Mouse (Mus musculus) intestine, embryonic 15.5 days (tissue): Measurements from ENCODE around the gene Pecr. TPM values are rescaled to one million over a fixed set of nuclear protein-coding genes. Genes with fewer than 3 reads are reported as not detected.

ENCODE experiments used
- ATAC-seq: fragments of 200-750 bp; cut with Nextera tagmentation; 2 replicates; pipeline ENCODE4 v1.8.0; 2017; ENCODE audit warnings: moderate TSS enrichment, moderate library complexity
- H3K27ac ChIP-seq: fragments of 300-500 bp; sonication (generic); 2 replicates; pipeline ENCODE4 v1.5.1; 2015; ENCODE audit warnings: mild to moderate bottlenecking, inconsistent platforms
- H3K27me3 ChIP-seq: fragments of 300-500 bp; sonication (generic); replicated peaks from 2 replicates; pipeline ENCODE4 v1.6.1; 2015; ENCODE audit warnings: inconsistent platforms
- H3K36me3 ChIP-seq: fragments of 300-500 bp; sonication (generic); 2 replicates; pipeline ENCODE4 v1.6.1; 2015; ENCODE audit warnings: inconsistent platforms
- H3K4me1 ChIP-seq: fragments of 300-500 bp; sonication (generic); replicated peaks from 2 replicates; pipeline ENCODE4 v1.6.1; 2015; ENCODE audit warnings: inconsistent platforms
- H3K4me2 ChIP-seq: fragments of 300-500 bp; sonication (generic); replicated peaks from 2 replicates; pipeline ENCODE4 v1.6.1; 2015; ENCODE audit warnings: mild to moderate bottlenecking, inconsistent platforms
- H3K4me3 ChIP-seq: fragments of 300-500 bp; sonication (generic); replicated peaks from 2 replicates; pipeline ENCODE4 v1.5.1; 2015; ENCODE audit warnings: inconsistent platforms
- H3K9ac ChIP-seq: fragments of 300-500 bp; sonication (generic); 2 replicates; pipeline ENCODE4 v1.6.1; 2015; ENCODE audit warnings: inconsistent platforms
- H3K9me3 ChIP-seq: fragments of 300-500 bp; sonication (generic); 2 replicates; pipeline ENCODE4 v1.6.1; 2016; ENCODE audit warnings: inconsistent platforms
- WGBS: fragments of 180-500 bp; shearing (Covaris S2); methylation state at CpG from one replicate; pipeline ENCODE4 v1.1.7; 2015; 5-methylcytosine and 5-hydroxymethylcytosine counted together
- polyA plus RNA-seq: library from polyadenylated mRNA; unstranded; fragments of >200 nt; fragmentation: Nextera tagmentation; extraction: Ambion mirVana; gene quantifications from 2 replicates; pipeline ENCODE4 v1.2.1, GENCODE M21; 2015

The Pecr gene
- polyA plus RNA-seq, 1 experiment from 2014 or later: 57.7 TPM

DNA sequence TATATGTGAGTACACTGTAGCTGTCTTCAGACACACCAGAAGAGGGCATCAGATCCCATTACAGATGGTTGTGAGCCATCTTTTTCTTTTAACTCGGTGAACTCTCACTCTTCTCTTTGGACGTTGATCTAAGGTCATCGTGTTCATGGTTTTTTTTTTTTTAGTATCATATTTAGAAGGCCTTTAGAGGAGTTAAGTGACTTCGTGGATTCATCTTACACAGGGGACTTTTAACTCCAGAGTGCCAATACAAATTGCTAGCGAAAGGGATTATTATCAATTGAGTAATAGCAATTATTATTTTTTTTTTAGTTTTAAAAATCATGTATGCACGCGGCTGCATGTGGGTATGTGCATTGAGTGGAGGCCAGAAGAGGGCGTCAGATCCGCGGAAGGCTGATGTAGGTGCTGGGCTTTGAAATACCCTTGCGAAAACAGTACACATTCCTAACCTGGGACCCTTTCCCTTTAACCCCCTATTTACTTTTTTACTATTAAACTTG lies 22.6 kb upstream of the Pecr start:
- H3K9me3 ChIP-seq: no peaks in the 10 kb centered on the region
- H3K27ac ChIP-seq: peak overlapping the region; percentile 81
- H3K27me3 ChIP-seq: no peaks in the 10 kb centered on the region
- ATAC-seq: peak; percentile 87
- H3K4me3 ChIP-seq: peak overlapping the region; percentile 58
- H3K4me2 ChIP-seq: peak overlapping the region; percentile 69
- no peaks in the 10 kb centered on the region for H3K36me3 ChIP-seq
- H3K4me1 ChIP-seq: no peaks in the 10 kb centered on the region
- H3K9ac ChIP-seq: no peak overlapping the region
- WGBS: 4% methylated on average over 11 of the region's 11 CpGs

DNA sequence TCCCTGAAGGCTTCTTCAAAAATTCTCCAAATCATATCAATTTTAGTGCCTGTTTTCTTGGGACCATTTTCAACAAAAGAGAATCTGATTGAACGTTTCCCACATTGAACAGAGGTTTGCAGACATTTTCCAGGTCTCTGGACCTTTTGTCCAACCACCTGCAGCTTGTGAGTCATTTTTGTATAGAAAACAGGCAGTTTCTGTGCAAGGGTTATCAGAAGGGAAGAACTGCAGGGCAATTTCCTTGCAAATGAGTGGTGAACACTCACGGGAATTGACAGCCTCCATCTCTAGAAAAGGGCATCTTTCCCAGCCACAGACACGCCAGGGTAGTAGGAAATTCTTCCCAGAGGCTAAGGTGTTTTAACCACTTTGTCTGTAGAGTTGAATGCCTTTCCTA lies 22.1 kb upstream of the Pecr start:
- WGBS: 62% methylated on average over 3 of the region's 3 CpGs
- ATAC-seq: no peak
- H3K4me2 ChIP-seq: no peak overlapping the region; the same call in 1 of the 2 replicates

DNA sequence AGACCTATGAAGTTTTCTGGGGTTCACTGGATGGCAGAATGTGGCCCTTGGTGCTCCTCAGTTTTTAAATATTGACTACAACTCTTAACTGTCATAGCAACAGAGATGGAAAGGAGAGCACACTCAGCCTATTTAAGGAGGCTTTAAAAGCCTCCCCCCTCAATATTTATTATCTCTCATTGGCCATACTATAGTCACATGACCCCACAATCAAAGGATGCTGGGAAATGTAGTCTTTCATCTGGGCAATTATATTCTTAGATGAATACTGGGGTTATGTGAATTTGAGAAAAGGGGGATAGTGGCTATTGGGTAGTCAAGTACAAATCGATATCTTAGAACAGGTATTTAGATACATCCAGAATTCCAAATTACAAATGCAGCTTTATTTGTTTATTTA lies 17.7 kb upstream of the Pecr start:
- no peaks in the 10 kb centered on the region for H3K9me3 ChIP-seq
- H3K27me3 ChIP-seq: no peaks in the 10 kb centered on the region
- WGBS: 90% methylated on average over 1 of the region's 1 CpGs
- no peak for ATAC-seq
- H3K36me3 ChIP-seq: no peaks in the 10 kb centered on the region
- H3K27ac ChIP-seq: no peak overlapping the region
- no peak overlapping the region for H3K4me3 ChIP-seq
- no peak overlapping the region for H3K4me2 ChIP-seq
- H3K4me1 ChIP-seq: no peaks in the 10 kb centered on the region
- no peak overlapping the region for H3K9ac ChIP-seq

More for the DNA sequence above, 22.1 kb upstream of the Pecr start:
- no peaks in the 10 kb centered on the region for H3K36me3 ChIP-seq
- H3K4me1 ChIP-seq: no peaks in the 10 kb centered on the region
- H3K4me3 ChIP-seq: no peak overlapping the region
- H3K9me3 ChIP-seq: no peaks in the 10 kb centered on the region
- no peak overlapping the region for H3K27ac ChIP-seq
- H3K27me3 ChIP-seq: no peaks in the 10 kb centered on the region
- H3K9ac ChIP-seq: no peak overlapping the region

DNA sequence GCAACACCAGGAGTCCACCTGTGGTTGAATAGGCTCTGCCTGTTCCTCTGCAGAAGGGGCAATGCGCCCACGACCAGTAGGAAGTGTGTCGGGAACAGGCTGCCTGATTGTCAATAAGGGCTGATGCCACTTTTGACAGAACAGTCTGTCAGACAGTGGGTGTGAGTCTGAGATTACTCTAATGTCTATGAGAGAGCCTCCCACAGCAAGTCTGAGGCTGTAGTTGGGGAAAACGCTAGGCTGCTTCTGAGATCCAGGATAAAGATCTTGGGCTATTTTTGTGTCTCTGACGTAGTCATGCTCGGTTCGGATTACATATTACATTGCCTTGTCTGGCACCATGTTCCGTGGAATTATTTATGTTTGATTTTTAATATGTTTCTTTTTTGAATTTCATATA lies 11.6 kb upstream of the Pecr start:
- Histone ChIP-seq H3K27ac (no peak overlapping the region), H3K9me3 (no peaks in the 10 kb centered on the region), H3K4me3 (no peak overlapping the region), H3K9ac (no peak overlapping the region), H3K27me3 (no peaks in the 10 kb centered on the region), H3K36me3 (no peaks in the 10 kb centered on the region), H3K4me1 (no peaks in the 10 kb centered on the region), H3K4me2 (no peak overlapping the region)
- 83% methylated on average over 8 of the region's 8 CpGs for WGBS
- no peak for ATAC-seq

DNA sequence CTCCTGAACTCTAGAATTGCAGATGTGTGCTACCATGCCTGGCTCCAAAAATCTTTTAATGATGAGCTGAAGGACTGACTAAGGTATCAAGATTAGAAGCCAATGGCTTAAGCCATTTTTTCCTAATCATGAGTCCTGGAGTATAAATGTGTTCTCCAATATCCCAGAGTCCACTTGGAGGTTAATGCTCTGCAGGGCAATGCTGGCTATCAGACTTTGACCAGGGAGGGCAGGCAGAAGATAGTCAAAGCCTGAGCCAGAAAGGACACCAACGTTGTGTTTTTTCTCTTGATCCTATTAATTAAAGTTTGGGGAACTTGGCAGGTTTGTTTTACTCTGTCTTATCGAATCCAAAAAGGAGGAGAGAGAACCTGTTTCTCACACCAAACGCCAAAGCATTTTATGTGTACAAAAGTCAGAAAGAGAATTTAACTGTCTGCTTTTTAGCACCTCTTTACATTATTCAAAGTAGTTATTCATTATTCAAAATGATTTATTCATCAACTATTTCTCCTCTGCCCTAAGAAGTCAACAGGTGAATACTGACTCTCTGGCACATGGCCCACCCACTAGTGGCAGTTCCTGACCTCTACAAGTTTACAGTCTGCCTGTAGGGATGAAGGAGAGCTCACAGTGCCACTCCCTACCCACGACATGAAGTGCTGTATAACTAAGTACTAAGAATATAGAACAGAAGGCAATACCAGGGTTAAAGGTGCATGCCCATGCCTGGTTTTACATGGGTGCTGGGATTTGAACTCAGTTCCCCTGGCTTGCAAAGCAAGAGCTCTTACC lies 10.0 kb upstream of the Pecr start:
- ATAC-seq: peak; percentile 45; the same call in 1 of the 2 replicates

DNA sequence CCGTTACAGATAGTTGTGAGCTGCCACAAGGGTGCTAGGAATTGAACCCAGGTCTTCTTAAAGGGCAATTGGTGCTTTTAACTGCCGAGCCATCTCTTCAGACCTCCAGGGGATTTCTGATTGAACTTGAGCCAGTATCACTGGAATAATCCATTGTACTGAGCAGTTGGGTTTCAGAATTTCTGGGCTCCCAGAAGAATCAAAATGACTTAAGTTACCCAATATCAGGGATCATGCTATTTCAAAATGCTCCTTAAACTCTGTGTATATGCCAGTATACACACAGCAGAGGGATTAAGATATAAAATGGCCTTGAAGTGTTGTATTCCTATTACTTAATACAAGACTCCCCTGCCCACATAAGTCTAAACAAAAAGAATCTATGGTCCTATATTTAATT lies 7.8 kb upstream of the Pecr start:
- Histone ChIP-seq H3K27ac (no peak overlapping the region), H3K9ac (no peak overlapping the region), H3K9me3 (no peaks in the 10 kb centered on the region), H3K27me3 (no peaks in the 10 kb centered on the region), H3K4me1 (no peaks in the 10 kb centered on the region), H3K4me2 (no peak overlapping the region), H3K36me3 (no peaks in the 10 kb centered on the region), H3K4me3 (no peak overlapping the region)
- no peak for ATAC-seq
- 95% methylated on average over 2 of the region's 2 CpGs for WGBS

More for the DNA sequence above, 10.0 kb upstream of the Pecr start:
- 57% methylated on average over 4 of the region's 4 CpGs for WGBS
- Histone ChIP-seq H3K9me3 (no peaks in the 10 kb centered on the region), H3K9ac (no peak overlapping the region), H3K4me1 (no peaks in the 10 kb centered on the region), H3K27me3 (no peaks in the 10 kb centered on the region), H3K36me3 (no peaks in the 10 kb centered on the region), H3K4me2 (no peak overlapping the region), H3K4me3 (no peak overlapping the region), H3K27ac (no peak overlapping the region)

DNA sequence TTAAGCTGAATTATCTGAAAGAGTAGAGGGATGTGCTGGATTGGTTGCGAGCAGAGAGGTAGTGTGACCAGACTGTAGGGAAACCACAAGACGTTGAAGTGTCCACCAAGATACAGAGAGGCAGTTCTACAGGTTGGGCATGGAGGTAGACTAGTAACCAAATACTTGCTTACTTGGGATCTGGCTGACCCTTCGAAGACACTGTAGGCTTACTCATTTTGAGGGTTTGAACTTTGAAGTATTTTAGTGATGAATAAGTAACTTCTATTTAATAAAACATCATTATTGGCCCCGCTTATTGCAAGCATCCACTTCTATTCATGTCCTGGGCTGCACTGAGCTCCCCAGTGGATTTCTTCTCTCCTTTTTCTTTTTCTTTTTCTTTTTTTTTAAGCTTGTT lies 7.3 kb upstream of the Pecr start:
- H3K9ac ChIP-seq: no peak overlapping the region
- no peaks in the 10 kb centered on the region for H3K36me3 ChIP-seq
- no peak overlapping the region for H3K4me2 ChIP-seq
- no peak for ATAC-seq
- no peaks in the 10 kb centered on the region for H3K27me3 ChIP-seq
- 94% methylated on average over 4 of the region's 4 CpGs for WGBS
- no peaks in the 10 kb centered on the region for H3K9me3 ChIP-seq
- no peaks in the 10 kb centered on the region for H3K4me1 ChIP-seq
- H3K4me3 ChIP-seq: no peak overlapping the region
- H3K27ac ChIP-seq: no peak overlapping the region

DNA sequence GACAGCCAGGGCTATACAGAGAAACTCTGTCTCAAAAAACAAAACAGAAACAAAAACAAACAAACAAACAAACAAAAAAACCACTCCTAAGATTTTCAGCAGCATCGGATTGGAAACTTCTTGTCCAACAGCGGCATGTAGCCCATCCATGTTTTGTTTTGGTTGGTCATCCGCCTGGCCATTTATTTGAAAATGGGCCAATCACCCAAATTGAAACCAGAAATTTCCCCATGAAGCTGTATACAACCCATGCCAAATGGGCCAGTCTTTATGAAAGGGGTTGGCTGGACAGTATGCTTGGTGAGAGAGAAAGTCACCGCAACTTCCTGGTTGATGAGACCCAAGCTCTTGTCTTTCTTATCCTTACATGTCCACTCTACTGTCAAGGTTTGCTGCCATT lies 6.8 kb upstream of the Pecr start:
- Histone ChIP-seq H3K36me3 (no peaks in the 10 kb centered on the region), H3K4me3 (no peak overlapping the region), H3K4me1 (no peaks in the 10 kb centered on the region), H3K27me3 (no peaks in the 10 kb centered on the region), H3K4me2 (no peak overlapping the region), H3K27ac (no peak overlapping the region), H3K9me3 (no peaks in the 10 kb centered on the region), H3K9ac (no peak overlapping the region)
- ATAC-seq: no peak
- 95% methylated on average over 4 of the region's 4 CpGs for WGBS

DNA sequence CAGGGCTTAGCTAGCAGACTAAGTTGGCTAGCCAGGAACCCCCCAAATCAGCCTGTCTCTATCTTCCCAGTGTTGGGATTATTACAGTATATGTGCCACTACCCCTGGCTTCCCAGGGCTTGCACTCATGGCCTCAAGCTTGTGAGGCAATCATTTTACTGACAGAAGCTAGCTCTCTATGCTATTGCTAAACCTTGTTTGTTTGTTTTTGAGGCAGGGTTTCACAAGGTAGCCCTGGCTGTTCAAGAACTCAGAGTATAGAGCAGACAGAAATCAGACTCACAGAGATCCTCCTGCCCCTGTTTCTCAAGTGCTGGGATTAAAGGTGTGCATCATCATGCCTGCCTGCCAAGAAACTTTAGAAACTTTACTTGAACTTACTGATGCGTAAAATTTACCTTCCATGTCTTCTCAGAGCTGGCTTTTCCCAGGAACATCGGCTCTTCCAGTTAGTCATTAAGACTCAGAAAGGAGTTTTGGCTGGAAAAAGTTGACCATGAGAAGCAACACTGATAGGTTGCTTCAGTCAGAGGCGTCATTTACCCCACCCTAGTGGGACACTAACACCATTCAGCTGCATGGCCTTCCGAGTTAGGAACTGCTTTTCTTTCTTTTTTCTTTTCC lies 4.5 kb upstream of the Pecr start:
- H3K9ac ChIP-seq: no peak overlapping the region
- H3K27ac ChIP-seq: no peak overlapping the region
- no peaks in the 10 kb centered on the region for H3K27me3 ChIP-seq
- no peak for ATAC-seq
- H3K9me3 ChIP-seq: no peaks in the 10 kb centered on the region
- 0 out of 2 replicates have a peak, but pooled peaks cover 2% of the 10 kb centered on the region for H3K4me1 ChIP-seq
- no peak overlapping the region for H3K4me2 ChIP-seq
- H3K4me3 ChIP-seq: no peak overlapping the region
- no peaks in the 10 kb centered on the region for H3K36me3 ChIP-seq
- WGBS: 88% methylated on average over 4 of the region's 4 CpGs

DNA sequence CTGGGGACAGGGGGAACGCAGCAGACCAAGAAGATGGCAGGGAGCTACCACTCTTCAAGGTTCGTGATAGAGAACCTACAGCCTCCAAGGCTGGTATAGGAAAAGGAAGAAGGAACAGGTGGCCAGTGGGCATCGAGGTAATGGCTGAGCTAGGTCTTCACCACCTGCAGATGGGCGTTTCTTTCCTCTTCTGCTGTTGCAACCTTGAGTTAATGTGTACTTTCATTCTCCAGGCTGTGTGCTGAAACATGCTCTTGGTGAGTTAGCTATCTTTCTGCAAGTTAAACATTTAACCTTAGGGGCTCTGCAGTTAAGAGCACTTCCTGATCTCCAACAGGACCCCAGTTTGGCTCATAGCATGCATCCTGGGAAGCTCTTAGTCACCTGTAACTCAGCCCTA lies 3.8 kb upstream of the Pecr start:
- Histone ChIP-seq H3K27me3 (no peaks in the 10 kb centered on the region), H3K36me3 (no peaks in the 10 kb centered on the region), H3K9ac (no peak overlapping the region), H3K4me3 (no peak overlapping the region), H3K4me2 (no peak overlapping the region), H3K27ac (0 out of 2 replicates have a peak overlapping the region, but pooled peaks have one; percentile 17), H3K4me1 (0 out of 2 replicates have a peak, but pooled peaks cover 2% of the 10 kb centered on the region), H3K9me3 (no peaks in the 10 kb centered on the region)
- 77% methylated on average over 4 of the region's 4 CpGs for WGBS
- ATAC-seq: peak; percentile 22; the same call in 1 of the 2 replicates

DNA sequence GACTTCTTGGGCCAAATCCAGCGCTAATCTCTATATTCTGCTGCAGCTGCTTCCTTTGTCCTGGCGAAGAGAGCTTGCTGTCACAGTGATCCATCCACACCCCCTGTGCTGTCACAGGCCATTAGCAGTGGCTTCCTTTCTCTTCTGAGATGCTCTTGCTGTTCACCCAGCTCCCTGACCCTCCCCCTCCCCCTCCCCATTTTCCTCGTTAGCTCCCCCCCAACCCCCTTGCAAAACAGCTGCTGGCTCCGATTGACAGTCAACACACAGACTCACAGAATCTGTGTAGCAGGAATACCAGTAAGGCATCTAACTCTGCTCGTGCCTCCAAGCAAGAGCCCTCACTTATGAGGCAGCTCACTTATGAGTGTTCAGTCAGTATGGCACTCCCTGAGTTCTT lies 2.8 kb upstream of the Pecr start:
- no peak for ATAC-seq
- no peaks in the 10 kb centered on the region for H3K36me3 ChIP-seq
- no peak overlapping the region for H3K9ac ChIP-seq
- H3K27ac ChIP-seq: no peak overlapping the region
- H3K4me3 ChIP-seq: no peak overlapping the region
- H3K4me1 ChIP-seq: 0 out of 2 replicates have a peak, but pooled peaks cover 2% of the 10 kb centered on the region
- no peaks in the 10 kb centered on the region for H3K9me3 ChIP-seq
- H3K27me3 ChIP-seq: no peaks in the 10 kb centered on the region
- H3K4me2 ChIP-seq: no peak overlapping the region
- WGBS: 51% methylated on average over 5 of the region's 5 CpGs

DNA sequence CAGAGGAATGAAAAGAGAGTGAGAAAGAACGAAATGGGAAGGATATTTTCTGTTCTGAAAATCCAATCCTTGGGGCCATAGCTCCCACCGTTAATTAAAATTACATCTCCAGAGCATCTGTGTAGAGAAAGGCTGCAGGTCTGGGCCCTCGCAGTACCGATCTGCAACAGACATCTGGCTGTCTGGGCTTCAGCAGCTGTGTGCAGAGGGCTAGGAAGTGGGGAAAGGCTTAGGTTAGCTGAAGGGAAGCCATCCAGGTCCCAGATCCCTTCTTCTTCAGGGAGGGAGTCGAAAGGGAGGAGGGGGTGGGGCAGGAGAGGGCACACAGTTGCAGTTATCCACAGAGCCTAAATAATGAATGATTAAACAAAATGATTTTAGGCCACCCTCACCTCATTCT lies 425 bp upstream of the Pecr start:
- Histone ChIP-seq H3K36me3 (no peaks in the 10 kb centered on the region), H3K27ac (no peak overlapping the region), H3K4me3 (peak overlapping the region; percentile 60; the same call in 1 of the 2 replicates), H3K9ac (0 out of 2 replicates have a peak overlapping the region, but pooled peaks have one; percentile 70), H3K9me3 (no peaks in the 10 kb centered on the region), H3K27me3 (no peaks in the 10 kb centered on the region), H3K4me2 (peak overlapping the region; percentile 89), H3K4me1 (0 out of 2 replicates have a peak, but pooled peaks cover 2% of the 10 kb centered on the region)
- 7% methylated on average over 5 of the region's 5 CpGs for WGBS
- ATAC-seq: peak; percentile 16; the same call in 1 of the 2 replicates
